11 mouse cellular contexts compared by ENCODE assay signal in the genomic region with DNA sequence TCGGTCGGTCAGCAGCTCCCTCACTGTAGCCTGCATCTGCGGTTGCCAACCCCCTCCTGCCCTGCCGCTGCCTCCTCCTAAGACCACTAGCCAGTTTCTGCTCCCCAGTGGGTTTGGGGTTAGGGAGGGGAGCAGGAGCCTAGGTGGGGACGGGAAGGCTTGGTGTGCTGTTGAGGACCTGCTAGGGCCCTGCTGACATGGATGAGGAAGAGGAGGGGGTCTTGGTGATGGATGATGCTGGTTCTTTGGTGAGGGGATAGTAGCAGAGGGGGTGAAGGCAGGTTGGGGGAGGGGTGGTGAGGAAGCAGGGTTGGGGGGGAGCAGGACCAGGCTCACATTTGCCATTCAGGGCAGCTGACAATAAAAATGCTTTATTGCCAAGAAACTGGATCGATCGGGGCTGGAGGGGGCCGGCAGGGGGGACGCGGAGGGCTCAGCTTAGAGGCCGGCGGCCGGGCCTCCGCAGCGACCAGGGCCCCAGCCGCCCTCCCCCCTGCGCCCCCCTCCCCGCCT. TPM values are rescaled to one million over a fixed set of nuclear protein-coding genes. Genes with fewer than 3 reads are reported as not detected.
DNase-seq lines count a peak whose midpoint lies in the region; ATAC-seq lines count a peak whose summit lies in the region.
"Had no signal": no experiment of that assay in that cellular context is flagged by ENCODE, and none has a peak within 500 bp of the region (broad histone marks: within the 10 kb centered on the region; RNA-seq: fewer than 3 reads in every experiment).

No protein-coding gene starts in this region.

- WGBS in forebrain, embryonic 14.5 days: 1% methylated on average over 10 of the region's 18 CpGs
- WGBS in limb, embryonic 11.5 days: under 1% methylated on average over 13 of the region's 18 CpGs
- 0% methylated on average over 5 of the region's 18 CpGs for WGBS in neural tube, embryonic 12.5 days

- H3K27me3 ChIP-seq in forebrain, embryonic 14.5 days (replicated peaks; ENCODE audit: control insufficient read depth, insufficient read depth, low read length): no peaks in the 10 kb centered on the region
- 0 out of 2 replicates have a peak, but pooled peaks cover 3% of the 10 kb centered on the region for H3K27me3 ChIP-seq in limb, embryonic 11.5 days (ENCODE audit: control insufficient read depth, insufficient read depth, low read length)
- H3K27me3 ChIP-seq in neural tube, embryonic 12.5 days (replicated peaks): no peaks in the 10 kb centered on the region

- H3K4me3 ChIP-seq in forebrain, embryonic 14.5 days (ENCODE audit: low read depth, low read length): no peak overlapping the region
- peak overlapping the region; percentile 5; the same call in 1 of the 2 replicates for H3K4me3 ChIP-seq in limb, embryonic 11.5 days (ENCODE audit: low read depth, low read length)
- H3K4me3 ChIP-seq in neural tube, embryonic 12.5 days: no peak overlapping the region
- H3K4me3 ChIP-seq: liver, embryonic 15.5 days had no signal

- H3K4me1 ChIP-seq in forebrain, embryonic 14.5 days (ENCODE audit: control insufficient read depth, insufficient read depth, low read length): peaks cover 50% of the 10 kb centered on the region
- peaks cover 54% of the 10 kb centered on the region for H3K4me1 ChIP-seq in limb, embryonic 11.5 days (ENCODE audit: control insufficient read depth, insufficient read depth, low read length)
- H3K4me1 ChIP-seq in neural tube, embryonic 12.5 days: peaks cover 60% of the 10 kb centered on the region

- peak overlapping the region; percentile 80 for H3K27ac ChIP-seq in forebrain, embryonic 14.5 days (ENCODE audit: low read depth, low read length)
- H3K27ac ChIP-seq in limb, embryonic 11.5 days (replicated peaks; ENCODE audit: low read depth, low read length): 0 out of 2 replicates have a peak overlapping the region, but pooled peaks have one; percentile 9
- peak overlapping the region; percentile 88 for H3K27ac ChIP-seq in neural tube, embryonic 12.5 days
- H3K27ac ChIP-seq: liver, embryonic 15.5 days had no signal

- peak; percentile 75 for DNase-seq in embryo, embryonic 11 days
- peak; percentile 41 for DNase-seq in forebrain, embryonic 14.5 days (ENCODE audit: low spot score)
- DNase-seq in limb, embryonic 11.5 days (ENCODE audit: low spot score): peak; percentile 56
- DNase-seq in spleen, postnatal 14 days (ENCODE audit: low spot score in 2 of 2): no peak
- DNase-seq in heart, postnatal 14 days: no peak
- DNase-seq in urinary bladder, adult 2 months (ENCODE audit: low spot score): no peak
- DNase-seq: cerebellum, adult 8-10 months; heart, postnatal 10 days; thymus, postnatal 14 days had no signal

- intact Hi-C loops in heart, postnatal 14 days (cut with DNase I): no loop called here

- peak overlapping the region; percentile 52 for H3K9ac ChIP-seq in forebrain, embryonic 14.5 days (ENCODE audit: low read length)
- H3K9ac ChIP-seq in limb, embryonic 11.5 days (ENCODE audit: low read length): no peak overlapping the region
- no peak overlapping the region for H3K9ac ChIP-seq in neural tube, embryonic 12.5 days
- H3K9ac ChIP-seq: liver, embryonic 15.5 days had no signal

- no peaks in the 10 kb centered on the region for H3K9me3 ChIP-seq in forebrain, embryonic 14.5 days (replicated peaks; ENCODE audit: control insufficient read depth, low read length)
- H3K9me3 ChIP-seq in limb, embryonic 11.5 days (ENCODE audit: control insufficient read depth, low read length): no peaks in the 10 kb centered on the region
- no peaks in the 10 kb centered on the region for H3K9me3 ChIP-seq in neural tube, embryonic 12.5 days
- H3K9me3 ChIP-seq: liver, embryonic 15.5 days had no signal

- peak overlapping the region; percentile 31 for H3K4me2 ChIP-seq in forebrain, embryonic 14.5 days (ENCODE audit: low read length)
- peak overlapping the region; percentile 31 for H3K4me2 ChIP-seq in limb, embryonic 11.5 days (ENCODE audit: low read depth, severe bottlenecking)
- peak overlapping the region; percentile 54 for H3K4me2 ChIP-seq in neural tube, embryonic 12.5 days (replicated peaks)
- H3K4me2 ChIP-seq: liver, embryonic 15.5 days had no signal

- H3K36me3 ChIP-seq in forebrain, embryonic 14.5 days (ENCODE audit: control insufficient read depth, insufficient read depth, low read length): no peaks in the 10 kb centered on the region
- no peaks in the 10 kb centered on the region for H3K36me3 ChIP-seq in limb, embryonic 11.5 days (ENCODE audit: control insufficient read depth, insufficient read depth, low read length)
- H3K36me3 ChIP-seq in neural tube, embryonic 12.5 days: peaks cover 4% of the 10 kb centered on the region; the same call in 1 of the 2 replicates
- H3K36me3 ChIP-seq: liver, embryonic 15.5 days had no signal

- ATAC-seq in forebrain, embryonic 14.5 days: peak; percentile 24
- peak; percentile 44; the same call in 1 of the 2 replicates for ATAC-seq in limb, embryonic 11.5 days (ENCODE audit: insufficient number of reproducible peaks, low FRiP score, low TSS enrichment, low read depth)
- peak; percentile 30 for ATAC-seq in neural tube, embryonic 12.5 days (ENCODE audit: low FRiP score, low read depth)

RNA-seq across cellular contexts. Expression of gene Pou2f2, which starts 29.3 kb away (rescaled TPM):
- 15.5 and 21.1 TPM in 2 replicates for polyA plus RNA-seq in forebrain, embryonic 14.5 days (2014; fragmentation: Nextera tagmentation; extraction: Ambion mirVana)
- polyA plus RNA-seq in limb, embryonic 11.5 days (2014; fragmentation: Nextera tagmentation; extraction: Ambion mirVana): 3.9 and 6.2 TPM in 2 replicates
- 28.1 and 32.6 TPM in 2 replicates for polyA plus RNA-seq in neural tube, embryonic 12.5 days (2016; fragmentation: Nextera tagmentation; extraction: Ambion mirVana)
- total RNA-seq in heart, postnatal 14 days (2021): under 1 TPM; 0.44 to 0.60 TPM
- polyA plus RNA-seq in urinary bladder, adult 2 months (2012; rRNA removed): 0.65 and 1.0 TPM in 2 replicates

Comparison
In these comparisons a context has a peak if more than half of its experiments do, and no peak if none do; other contexts are left out.
1. DNase-seq: peak in embryo, embryonic 11 days (single experiment), forebrain, embryonic 14.5 days (single experiment) and limb, embryonic 11.5 days (single experiment); none in spleen, postnatal 14 days (0 of 2), heart, postnatal 14 days (0 of 2) and urinary bladder, adult 2 months (single experiment).
2. H3K27ac ChIP-seq: peak in every context shown above with its lines; median percentile 88 in neural tube, embryonic 12.5 days; 80 in forebrain, embryonic 14.5 days; 9 in limb, embryonic 11.5 days.
3. Peak in every context shown above with its lines, with median percentiles within 50 percentile points of each other: ATAC-seq and H3K4me2 ChIP-seq.